In the genomic region with DNA sequence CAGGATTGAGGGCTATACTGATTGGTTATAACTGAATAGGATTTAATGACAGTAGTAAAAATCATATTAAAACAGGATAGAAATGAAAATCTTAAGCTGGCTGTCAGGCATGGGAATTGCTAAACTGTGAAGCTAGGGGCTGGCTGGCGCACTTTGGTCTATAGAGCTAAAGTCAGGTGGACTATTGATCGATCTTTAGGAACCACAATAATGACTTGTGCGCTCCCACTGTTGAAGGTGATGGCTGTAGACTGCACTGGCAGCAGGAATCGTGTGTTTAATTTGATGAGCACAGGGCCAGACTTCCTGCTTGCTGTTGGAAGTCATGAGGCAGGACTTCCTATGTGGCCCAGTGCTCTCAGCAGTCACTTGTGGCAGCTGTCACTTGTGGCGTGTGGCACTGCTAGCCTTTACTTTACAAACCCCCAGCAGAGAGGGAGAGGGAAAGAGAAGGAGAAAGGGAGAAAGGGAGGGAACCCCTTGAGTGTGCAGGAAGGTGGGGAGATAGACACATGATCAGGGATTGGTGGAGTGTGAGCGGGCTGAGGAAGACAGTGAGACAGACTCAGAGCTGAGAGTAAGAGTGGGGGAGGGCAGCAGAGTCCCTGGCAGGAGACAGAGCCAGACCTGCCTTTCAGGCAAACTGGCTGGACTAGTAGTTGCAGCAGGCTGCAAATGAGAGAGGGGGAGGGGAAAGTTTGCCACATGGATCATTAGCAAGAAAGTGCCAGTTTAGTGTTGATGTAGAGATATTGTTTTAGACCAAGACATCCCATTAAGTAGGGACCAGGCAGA, we compare ENCODE assay signal across 11 mouse cellular contexts. TPM values are rescaled to one million over a fixed set of nuclear protein-coding genes. Genes with fewer than 3 reads are reported as not detected.
DNase-seq lines count a peak whose midpoint lies in the region.
"Had no signal": no experiment of that assay in that cellular context is flagged by ENCODE, and none has a peak within 500 bp of the region (broad histone marks: within the 10 kb centered on the region; RNA-seq: fewer than 3 reads in every experiment).

No protein-coding gene starts in this region.

- intact Hi-C loops in left cerebral cortex, postnatal 4 days (cut with DNase I): loop anchor here (5.0 kb wide), 2 partner anchors 144 to 564 kb away; no protein-coding TSS in a partner anchor

- DNase-seq in left cerebral cortex, postnatal 4 days: peak; percentile 18
- DNase-seq in left cerebral cortex, adult 18-20 months (ENCODE audit: low spot score in 2 of 2): no peak
- DNase-seq in embryo, embryonic 10 days (ENCODE audit: low spot score): peak; percentile 42
- DNase-seq in forelimb bud, embryonic 11.5 days (ENCODE audit: low read depth, low spot score): peak; percentile 13
- DNase-seq in retina, embryonic 14.5 days (ENCODE audit: low spot score): peak; percentile 30
- DNase-seq in B cell, adult 2 months: no peak
- no peak for DNase-seq in adrenal gland, postnatal 14 days
- DNase-seq: cerebellum, adult 2 months; gastrocnemius, adult 2 months; kidney, adult 8-10 months; lung, adult 18-20 months had no signal

RNA-seq across cellular contexts. Expression of a gene that starts 31.1 kb away (rescaled TPM):
- total RNA-seq in left cerebral cortex, postnatal 4 days (2021): not detected
- total RNA-seq in left cerebral cortex, adult 18-20 months (2021): not detected
- not detected in 2 replicates for total RNA-seq in adrenal gland, postnatal 14 days (2021)
- total RNA-seq: gastrocnemius, adult 2 months had no signal

Comparison
In these comparisons a context has a peak if more than half of its experiments do, and no peak if none do; other contexts are left out.
1. DNase-seq: peak in left cerebral cortex, postnatal 4 days (single experiment), embryo, embryonic 10 days (single experiment), forelimb bud, embryonic 11.5 days (single experiment) and retina, embryonic 14.5 days (single experiment); none in left cerebral cortex, adult 18-20 months (0 of 2), B cell, adult 2 months (0 of 2) and adrenal gland, postnatal 14 days (single experiment).